Mouse (Mus musculus) kidney, adult 2 months (tissue): ENCODE measurements at regions not wholly inside any gene's neighbourhood (a gene's known extent, or its start where the extent isn't known, plus 50 kb on each side); places are given as distances from the start of the nearest gene placed in this dataset.

Experiments used
- CTCF ChIP-seq: fragments of 200-500 bp; conservative IDR thresholded peaks from 2 replicates; pipeline ENCODE4 v1.5.1; 2011; ENCODE audit warnings: low read depth, mild to moderate bottlenecking, control low read depth, low read length, moderate library complexity, mixed read lengths; ENCODE audit not compliant: insufficient read depth, insufficient read length
- POLR2A ChIP-seq: fragments of 200-500 bp; IDR thresholded peaks from one replicate; pipeline ENCODE4 v1.6.1; 2011; ENCODE audit warnings: low read depth, low read length, control low read depth

- no peak for TF ChIP-seq CTCF
- no peak for TF ChIP-seq POLR2A
Measured at GRCm38 (mm10) chr1:57579086-57579485, 172.2 kb upstream of the Tyw5 start.
